Mouse (Mus musculus) telencephalon, adult 2 months (tissue): ENCODE data around the gene Khdc4.

Experiments used
- DNase-seq: peaks from one replicate; pipeline ENCODE4 v3.0.0-alpha.2; 2011; ENCODE audit warnings: low read depth, low spot score

The Khdc4 gene

GRCm38 (mm10) chr3:88719098-88719497 lies 33.5 kb downstream of the Khdc4 start:
- no peak for DNase-seq

DNA sequence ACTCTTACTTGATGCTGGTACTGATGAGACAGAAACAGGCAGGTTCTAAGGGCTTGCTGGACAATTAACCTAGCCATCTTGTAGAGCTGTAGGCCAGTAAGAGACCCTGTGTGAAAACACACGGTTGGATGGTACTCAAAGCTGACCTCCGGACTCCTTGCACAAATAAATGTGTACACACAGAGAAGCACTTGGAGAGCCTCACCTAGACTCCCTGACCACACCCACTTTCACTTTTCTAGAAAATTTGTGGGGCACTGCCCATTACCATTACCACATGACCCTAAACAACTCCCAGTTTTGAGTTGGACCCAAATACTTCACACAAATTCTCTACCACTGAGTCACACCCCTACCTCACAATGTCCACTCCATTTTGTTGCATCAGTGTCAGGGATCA lies 51.0 kb downstream of the Khdc4 start:
- no peak for DNase-seq

GRCm38 (mm10) chr3:88738641-88739040 lies 53.0 kb downstream of the Khdc4 start:
- no peak for DNase-seq

GRCm38 (mm10) chr3:88740147-88740546 lies 54.5 kb downstream of the Khdc4 start:
- no peak for DNase-seq

- no peak for DNase-seq
Observed at GRCm38 (mm10) chr3:88745534-88745933, 59.9 kb downstream of the Khdc4 start.

DNA sequence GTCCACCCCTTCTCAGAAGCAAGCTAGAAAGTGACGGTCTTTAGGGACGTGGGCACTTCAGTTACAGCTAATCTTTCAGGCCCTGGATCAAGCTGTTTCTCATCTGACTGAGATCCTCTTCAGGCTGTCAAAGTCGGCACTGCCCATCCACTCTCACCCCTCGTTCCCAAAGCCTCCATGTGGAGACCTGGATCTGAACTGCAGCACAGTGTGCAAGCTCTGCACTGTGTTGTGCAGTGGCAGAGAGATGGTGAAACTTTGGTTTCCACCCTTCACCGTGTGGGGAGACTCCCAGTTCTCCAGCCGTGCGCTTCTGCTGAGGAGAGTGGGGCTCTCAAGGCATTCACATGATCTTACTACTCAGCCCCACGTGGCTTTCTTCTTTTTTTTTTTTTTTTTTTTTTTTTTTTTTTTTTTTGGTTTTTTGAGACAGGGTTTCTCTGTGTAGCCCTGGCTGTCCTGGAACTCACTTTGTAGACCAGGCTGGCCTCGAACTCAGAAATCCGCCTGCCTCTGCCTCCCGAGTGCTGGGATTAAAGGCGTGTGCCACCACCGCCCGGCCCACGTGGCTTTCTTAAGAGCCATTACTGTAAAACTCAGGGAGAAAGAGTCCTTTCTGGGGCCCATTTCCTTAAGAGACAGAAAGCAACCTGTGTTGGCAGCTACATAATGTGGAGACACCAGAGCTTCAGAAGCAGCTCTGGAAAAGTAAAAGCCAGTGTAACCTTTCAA lies 60.7 kb downstream of the Khdc4 start:
- no peak for DNase-seq

DNA sequence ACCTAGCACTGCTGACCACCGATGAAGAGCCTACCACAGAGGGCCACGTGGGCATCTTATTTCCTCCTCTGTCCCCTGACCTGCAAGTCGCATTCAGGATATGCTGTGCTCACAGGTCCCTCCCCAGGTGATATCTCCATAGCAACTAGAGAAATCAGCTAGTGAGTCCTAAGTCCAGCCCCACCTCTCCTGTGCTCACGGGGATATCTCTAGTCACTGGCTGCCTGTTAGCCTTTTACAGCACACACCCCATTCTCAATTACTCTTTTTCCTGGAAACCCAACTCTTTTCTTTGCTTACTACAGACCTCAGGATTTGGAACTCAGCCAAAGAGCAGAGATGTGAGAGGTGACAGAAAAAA lies 61.2 kb downstream of the Khdc4 start:
- DNase-seq = no peak

DNA sequence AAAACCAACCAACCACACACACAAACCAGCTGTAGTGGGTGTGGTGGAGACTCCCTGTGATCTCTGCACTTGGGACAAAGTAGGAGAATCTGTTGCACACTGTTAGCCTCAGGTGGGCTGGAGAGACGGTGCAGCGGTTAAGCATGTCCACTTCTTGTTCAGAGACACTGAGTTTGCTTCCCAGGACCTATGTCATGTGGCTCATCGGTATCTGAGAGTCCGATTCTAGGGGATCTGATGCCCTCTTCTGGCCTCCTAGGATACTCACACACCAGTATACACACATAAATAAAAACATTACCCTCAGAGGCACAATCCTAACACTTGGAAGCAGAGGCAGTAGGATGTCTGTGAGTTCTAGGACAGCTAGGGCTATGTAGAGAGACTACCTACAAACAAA lies 68.7 kb downstream of the Khdc4 start:
- no peak for DNase-seq

DNA sequence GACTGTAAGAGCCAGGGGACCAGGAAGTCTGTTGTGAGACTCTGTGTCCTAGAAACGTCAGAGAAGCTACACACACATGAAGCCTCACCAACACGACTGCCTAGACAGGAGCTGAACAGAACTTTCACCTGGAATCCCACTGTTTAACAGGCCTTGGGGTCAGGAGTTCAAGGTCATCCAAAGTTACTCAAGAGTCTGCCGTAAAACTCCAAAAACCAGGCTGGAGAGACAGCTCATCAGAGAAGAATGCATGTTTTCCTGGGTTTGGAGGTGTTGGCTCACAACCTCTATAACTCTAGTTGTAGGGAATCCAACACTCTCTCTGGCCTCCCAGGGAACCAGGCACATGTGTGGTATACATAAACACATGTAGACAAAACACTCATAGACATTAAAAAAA lies 69.9 kb downstream of the Khdc4 start:
- DNase-seq = no peak

GRCm38 (mm10) chr3:88756276-88756675 lies 70.7 kb downstream of the Khdc4 start:
- peak; percentile 32 for DNase-seq

- DNase-seq = peak; percentile 80
Observed at GRCm38 (mm10) chr3:88758045-88758500, 72.5 kb downstream of the Khdc4 start.

DNA sequence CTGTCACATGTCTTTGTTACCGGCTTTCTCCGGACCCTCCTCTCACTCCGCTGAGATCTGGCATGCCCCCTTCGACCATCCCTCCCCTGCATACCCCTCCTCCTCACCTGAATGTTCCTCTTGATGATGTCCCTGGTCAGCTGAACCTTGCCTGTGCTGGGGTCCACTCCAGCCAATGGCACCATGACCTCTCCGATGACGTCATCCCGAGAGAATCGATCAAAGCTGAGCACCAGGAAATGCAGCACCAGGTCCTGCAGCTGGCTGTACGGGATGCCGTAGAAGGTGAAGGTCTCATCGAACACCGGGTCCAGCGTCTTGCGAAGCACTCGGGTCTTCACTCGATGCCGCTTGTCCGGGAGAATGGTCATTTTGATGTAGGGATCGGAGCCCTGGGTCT lies 76.0 kb downstream of the Khdc4 start:
- DNase-seq = no peak

GRCm38 (mm10) chr3:88762401-88762831 lies 76.8 kb downstream of the Khdc4 start:
- DNase-seq = no peak
